In genomic region chr8:108194571-108194970, GRCm38 (mm10) we compare ENCODE assay signal across 15 mouse cellular contexts.
DNase-seq lines count a peak whose midpoint lies in the region; ATAC-seq and TF ChIP-seq lines count a peak whose summit lies in the region.
"Had no signal": no experiment of that assay in that cellular context is flagged by ENCODE, and none has a peak within 500 bp of the region (broad histone marks: within the 10 kb centered on the region; RNA-seq: fewer than 3 reads in every experiment).

No protein-coding gene starts in this region.

- no peak for DNase-seq in lung, postnatal 0 days (ENCODE audit: low spot score)
- no peak for DNase-seq in lung, adult 2 months
- DNase-seq in WW6 (ENCODE audit: low read depth, low spot score), result peak; percentile 38
- DNase-seq in embryonic facial prominence, embryonic 14.5 days (ENCODE audit: low spot score), result peak; percentile 84
- peak; percentile 57 for DNase-seq in yolk sac, embryonic 10.5 days (ENCODE audit: low spot score)
- no peak for DNase-seq in frontal cortex, adult 2 months (ENCODE audit: extremely low spot score in 1 of 2, low spot score in 1 of 2)
- DNase-seq in layer of hippocampus, adult 9-11 months, result no peak
- DNase-seq: cerebellum, adult 11 months; heart, postnatal 4 days; right cerebral cortex, postnatal 25 days; thymus, postnatal 14 days had no signal

- no peak for TF ChIP-seq POLR2A in lung, adult 2 months (IDR thresholded peaks at IDR 0.05; ENCODE audit: borderline replicate concordance, extremely low read depth, low read depth, low read length)

- H3K27ac ChIP-seq in lung, postnatal 0 days (ENCODE audit: low read length), result no peak overlapping the region
- peak overlapping the region; percentile 18; the same call in 1 of the 2 replicates for H3K27ac ChIP-seq in embryonic facial prominence, embryonic 14.5 days (replicated peaks; ENCODE audit: low read depth, low read length)
- H3K27ac ChIP-seq: intestine, embryonic 15.5 days; left cerebral cortex, adult 2 months; liver, embryonic 12.5 days; macrophage had no signal

- WGBS in lung, postnatal 0 days, result 35% methylated on average over 8 of the region's 8 CpGs
- WGBS in lung, adult 2 months, result 37% methylated on average over 8 of the region's 8 CpGs
- WGBS in embryonic facial prominence, embryonic 14.5 days, result 9% methylated on average over 8 of the region's 8 CpGs

- TF ChIP-seq EP300 in lung, postnatal 0 days (IDR thresholded peaks at IDR 0.05), result peak; percentile 35; the same call in 1 of the 2 replicates

- no peak overlapping the region for H3K9ac ChIP-seq in lung, postnatal 0 days (replicated peaks; ENCODE audit: low read depth)
- H3K9ac ChIP-seq in embryonic facial prominence, embryonic 14.5 days (ENCODE audit: low read depth, low read length), result 0 out of 2 replicates have a peak overlapping the region, but pooled peaks have one; percentile 35
- H3K9ac ChIP-seq: intestine, embryonic 15.5 days; liver, embryonic 12.5 days had no signal

- no peak for TF ChIP-seq CTCF in lung, postnatal 0 days (IDR thresholded peaks at IDR 0.05)
- TF ChIP-seq CTCF in lung, adult 2 months (IDR thresholded peaks at IDR 0.05; ENCODE audit: insufficient read depth, low read length), result no peak

- no peaks in the 10 kb centered on the region for H3K27me3 ChIP-seq in lung, postnatal 0 days (replicated peaks; ENCODE audit: insufficient read depth, low read length)
- H3K27me3 ChIP-seq in embryonic facial prominence, embryonic 14.5 days (replicated peaks; ENCODE audit: control insufficient read depth, insufficient read depth, low read length), result no peaks in the 10 kb centered on the region
- H3K27me3 ChIP-seq: intestine, embryonic 15.5 days; liver, embryonic 12.5 days had no signal

- ATAC-seq in lung, postnatal 0 days, result no peak; the same call in 1 of the 2 replicates
- peak; percentile 86 for ATAC-seq in embryonic facial prominence, embryonic 14.5 days (ENCODE audit: low read depth)
- ATAC-seq: intestine, embryonic 15.5 days; liver, embryonic 12.5 days had no signal

- H3K36me3 ChIP-seq in lung, postnatal 0 days (ENCODE audit: insufficient read depth, low read length), result no peaks in the 10 kb centered on the region
- H3K36me3 ChIP-seq in embryonic facial prominence, embryonic 14.5 days (ENCODE audit: control insufficient read depth, insufficient read depth, low read length), result no peaks in the 10 kb centered on the region
- H3K36me3 ChIP-seq: intestine, embryonic 15.5 days; liver, embryonic 12.5 days had no signal

- no peak overlapping the region for H3K4me2 ChIP-seq in lung, postnatal 0 days (replicated peaks; ENCODE audit: low read depth, low read length)
- H3K4me2 ChIP-seq in embryonic facial prominence, embryonic 14.5 days (ENCODE audit: low read depth, low read length), result peak overlapping the region; percentile 38; the same call in 1 of the 2 replicates
- H3K4me2 ChIP-seq: intestine, embryonic 15.5 days; liver, embryonic 12.5 days had no signal

- no peak overlapping the region for H3K4me3 ChIP-seq in lung, postnatal 0 days (ENCODE audit: low read depth, low read length)
- H3K4me3 ChIP-seq in lung, adult 2 months (replicated peaks; ENCODE audit: extremely low read depth, low read depth, low read length), result no peak overlapping the region
- no peak overlapping the region for H3K4me3 ChIP-seq in embryonic facial prominence, embryonic 14.5 days (ENCODE audit: low read depth, low read length)
- H3K4me3 ChIP-seq: intestine, embryonic 15.5 days; left cerebral cortex, adult 2 months; liver, embryonic 12.5 days had no signal

- no peaks in the 10 kb centered on the region for H3K9me3 ChIP-seq in lung, postnatal 0 days (ENCODE audit: low read length)
- no peaks in the 10 kb centered on the region for H3K9me3 ChIP-seq in embryonic facial prominence, embryonic 14.5 days (ENCODE audit: control insufficient read depth, low read length)
- H3K9me3 ChIP-seq: intestine, embryonic 15.5 days; liver, embryonic 12.5 days had no signal

- no peaks in the 10 kb centered on the region for H3K4me1 ChIP-seq in lung, postnatal 0 days (ENCODE audit: insufficient read depth, low read depth, low read length)
- no peaks in the 10 kb centered on the region for H3K4me1 ChIP-seq in lung, adult 2 months (ENCODE audit: control insufficient read depth, insufficient read depth, low read length)
- peaks cover 14% of the 10 kb centered on the region; the same call in 1 of the 2 replicates for H3K4me1 ChIP-seq in embryonic facial prominence, embryonic 14.5 days (ENCODE audit: control insufficient read depth, insufficient read depth, low read length)
- H3K4me1 ChIP-seq: intestine, embryonic 15.5 days; liver, embryonic 12.5 days had no signal

Comparison
In these comparisons a context has a peak if more than half of its experiments do, and no peak if none do; other contexts are left out.
1. DNase-seq: peak in WW6 (single experiment), embryonic facial prominence, embryonic 14.5 days (single experiment) and yolk sac, embryonic 10.5 days (single experiment); none in lung, postnatal 0 days (single experiment), lung, adult 2 months (single experiment), frontal cortex, adult 2 months (0 of 2) and layer of hippocampus, adult 9-11 months (single experiment).